Mouse (Mus musculus) ES-E14 (cell line): ENCODE results near the gene Oas1c. TPM values are rescaled to one million over a fixed set of nuclear protein-coding genes. Genes with fewer than 3 reads are reported as not detected.

Source experiments
- DNase-seq: peaks from one replicate; pipeline ENCODE4 v3.0.0-alpha.2; 2013; ENCODE audit warnings: low read depth, low spot score
- H3K27ac ChIP-seq: 2 replicates; pipeline ENCODE4 v1.5.1; 2012; ENCODE audit warnings: low read depth, mild to moderate bottlenecking, low read length, moderate library complexity, mixed read lengths; ENCODE audit not compliant: poor library complexity, insufficient read depth, severe bottlenecking
- H3K36me3 ChIP-seq: 2 replicates; pipeline ENCODE4 v1.6.1; 2012; ENCODE audit warnings: mild to moderate bottlenecking, low read length, moderate library complexity, mixed read lengths; ENCODE audit not compliant: control insufficient read depth, poor library complexity, insufficient read depth, severe bottlenecking
- H3K4me1 ChIP-seq, 2 experiments: fragments of 150-350 bp in 1 of 2; sonication (generic) in 1 of 2; 2 replicates each; pipeline ENCODE4 v1.6.1; 2012; ENCODE audit warnings: low read length in 2 of 2, mild to moderate bottlenecking in 1 of 2, mixed read lengths in 1 of 2; ENCODE audit not compliant: control insufficient read depth in 2 of 2, insufficient read depth in 2 of 2, poor library complexity in 1 of 2
- H3K4me3 ChIP-seq, 2 experiments: fragments of 150-350 bp in 1 of 2; sonication (generic) in 1 of 2; 2 replicates each; pipeline ENCODE4 v1.5.1; 2012; ENCODE audit warnings: low read length in 2 of 2, low read depth in 1 of 2, mild to moderate bottlenecking in 1 of 2, mixed read lengths in 1 of 2; ENCODE audit not compliant: insufficient read depth in 1 of 2, poor library complexity in 1 of 2, severe bottlenecking in 1 of 2
- H3K9ac ChIP-seq: 2 replicates; pipeline ENCODE4 v1.6.1; 2012; ENCODE audit warnings: low read depth, mild to moderate bottlenecking, low read length, mixed read lengths; ENCODE audit not compliant: poor library complexity, insufficient read depth, severe bottlenecking
- H3K9me3 ChIP-seq: fragments of 150-350 bp; sonication (generic); 2 replicates; pipeline ENCODE4 v1.6.1; 2012; ENCODE audit warnings: low read depth, mild to moderate bottlenecking, low read length; ENCODE audit not compliant: control insufficient read depth, insufficient read depth
- CHD2 ChIP-seq: IDR thresholded peaks from 2 replicates; pipeline ENCODE4 v1.6.1; 2014; ENCODE audit warnings: mild to moderate bottlenecking, low read depth, low read length, inconsistent platforms
- HCFC1 ChIP-seq: IDR thresholded peaks from 2 replicates; pipeline ENCODE4 v1.6.1; 2012; ENCODE audit warnings: low read length, inconsistent platforms, borderline replicate concordance; ENCODE audit not compliant: insufficient read depth
- MAFK ChIP-seq: IDR thresholded peaks from 2 replicates; pipeline ENCODE4 v1.6.1; 2014; ENCODE audit warnings: mild to moderate bottlenecking, low read depth, low read length, inconsistent platforms; ENCODE audit not compliant: insufficient read depth
- ZC3H11A ChIP-seq: IDR thresholded peaks from 2 replicates; pipeline ENCODE4 v1.6.1; 2012; ENCODE audit warnings: low read depth, mild to moderate bottlenecking, inconsistent platforms, low read length, borderline replicate concordance
- ZNF384 ChIP-seq: IDR thresholded peaks from 2 replicates; pipeline ENCODE4 v1.6.1; 2012; ENCODE audit warnings: low read depth, low read length, inconsistent platforms
- in situ Hi-C, 2 experiments: fragments of 600-800 bp; cut with MboI; formaldehyde crosslinking; loops; one replicate each; pipeline ENCODE4 v1.15.1; 2025; ENCODE audit warnings: low sequenced_read_pairs in 2 of 2, inconsistent platforms in 1 of 2; ENCODE audit not compliant: unreplicated experiment in 2 of 2
- total RNA-seq: library from RNA; depleted of rRNA; stranded (reverse); fragments of 300-350 nt; gene quantifications from 2 replicates; pipeline ENCODE4 v1.2.3, GENCODE M21; 2012

Gene Oas1c
- total RNA-seq, 1 experiment: 1.2 TPM

DNA sequence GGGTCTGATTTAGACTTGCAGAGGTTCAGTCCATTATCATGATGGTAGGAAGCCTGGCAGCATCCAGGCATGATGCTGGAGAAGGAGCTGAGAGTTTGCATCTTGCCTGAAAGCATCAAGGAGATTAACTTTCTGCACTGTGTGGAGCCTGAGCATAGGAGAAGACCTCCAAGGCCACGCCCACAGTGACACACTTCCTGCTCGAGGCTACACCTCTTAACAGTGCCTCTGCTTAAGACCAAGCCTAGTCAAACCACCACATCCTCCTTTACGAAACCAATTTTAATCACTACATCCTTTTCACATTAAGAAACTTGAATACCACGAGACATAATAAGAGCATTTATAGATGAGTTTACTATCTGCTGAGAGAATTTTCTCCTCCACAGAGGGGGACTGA lies 18.7 kb upstream of the Oas1c start:
- DNase-seq: no peak

DNA sequence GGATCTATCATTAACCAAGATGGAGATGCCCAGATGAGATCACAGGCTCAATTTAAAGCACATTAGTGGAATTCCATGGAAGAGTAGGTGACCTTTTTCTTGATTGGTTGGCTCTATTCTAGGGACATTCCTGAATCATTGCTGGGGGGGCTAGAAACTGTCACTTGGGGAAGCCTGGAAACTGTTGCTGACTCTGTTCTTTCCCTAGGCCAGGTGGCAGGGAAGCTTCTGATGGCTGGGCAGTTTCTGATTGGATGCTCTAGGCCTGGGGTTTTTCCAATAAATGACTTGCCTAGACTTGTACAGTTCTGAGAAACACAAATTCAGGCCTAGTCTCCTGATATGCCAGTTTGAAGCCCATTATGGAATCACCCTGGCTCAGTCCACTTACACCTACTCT lies 6.7 kb upstream of the Oas1c start:
- no peak overlapping the region for H3K4me3 ChIP-seq
- no peaks in the 10 kb centered on the region for H3K4me1 ChIP-seq
- no peak for TF ChIP-seq ZC3H11A
- TF ChIP-seq HCFC1: no peak
- no peak for TF ChIP-seq MAFK
- no peak for TF ChIP-seq ZNF384
- TF ChIP-seq CHD2: no peak
- H3K27ac ChIP-seq: no peak overlapping the region
- in situ Hi-C loops: no loop called here
- H3K36me3 ChIP-seq: no peaks in the 10 kb centered on the region
- no peak overlapping the region for H3K9ac ChIP-seq
- no peaks in the 10 kb centered on the region for H3K9me3 ChIP-seq
- no peak for DNase-seq

More for the DNA sequence above, 18.7 kb upstream of the Oas1c start:
- TF ChIP-seq ZC3H11A: no peak
- no peak for TF ChIP-seq CHD2
- no peak for TF ChIP-seq MAFK
- no peak for TF ChIP-seq HCFC1
- TF ChIP-seq ZNF384: no peak
- in situ Hi-C loops: no loop called here
- Histone ChIP-seq H3K9ac (no peak overlapping the region), H3K4me1 (no peaks in the 10 kb centered on the region), H3K36me3 (no peaks in the 10 kb centered on the region), H3K27ac (no peak overlapping the region), H3K4me3 (no peak overlapping the region), H3K9me3 (peaks cover 5% of the 10 kb centered on the region; the same call in 1 of the 2 replicates)

- H3K27ac ChIP-seq: no peak overlapping the region
- peaks cover 0 to 5% of the 10 kb centered on the region in 2 experiments; a peak in 1 of 4 replicates for H3K4me1 ChIP-seq
- DNase-seq: peak; percentile 47
- H3K36me3 ChIP-seq: no peaks in the 10 kb centered on the region
- no peak overlapping the region for H3K9ac ChIP-seq
- TF ChIP-seq CHD2 (no peak), ZC3H11A (no peak), ZNF384 (no peak), MAFK (no peak), HCFC1 (no peak)
- no peaks in the 10 kb centered on the region for H3K9me3 ChIP-seq
- in situ Hi-C loops: no loop called here
- no peak overlapping the region for H3K4me3 ChIP-seq
These were observed 3.6 kb upstream of the Oas1c start for GRCm38 (mm10) chr5:120815949-120816348.

- TF ChIP-seq CHD2 (no peak), ZNF384 (no peak), ZC3H11A (no peak), HCFC1 (no peak), MAFK (no peak)
- Histone ChIP-seq H3K4me1 (peaks cover 4 to 11% of the 10 kb centered on the region in 2 experiments; a peak in 2 of 4 replicates), H3K9me3 (no peaks in the 10 kb centered on the region), H3K9ac (no peak overlapping the region), H3K4me3 (peak overlapping the region in 1 of 2 experiments; percentile 59; a peak in 2 of 4 replicates), H3K36me3 (no peaks in the 10 kb centered on the region), H3K27ac (no peak overlapping the region)
- DNase-seq: no peak
- in situ Hi-C loops: no loop called here
These were observed 709 bp upstream of the Oas1c start for GRCm38 (mm10) chr5:120813023-120813422.

GRCm38 (mm10) chr5:120809171-120809570 lies 3.1 kb downstream of the Oas1c start:
- peaks cover 4 to 11% of the 10 kb centered on the region in 2 experiments; a peak in 2 of 4 replicates for H3K4me1 ChIP-seq
- H3K9ac ChIP-seq: no peak overlapping the region
- H3K4me3 ChIP-seq: no peak overlapping the region
- no peak for TF ChIP-seq ZNF384
- TF ChIP-seq ZC3H11A: no peak
- no peak for TF ChIP-seq HCFC1
- TF ChIP-seq CHD2: no peak
- no peak for TF ChIP-seq MAFK
- H3K27ac ChIP-seq: no peak overlapping the region
- in situ Hi-C loops: no loop called here
- DNase-seq: no peak
- no peaks in the 10 kb centered on the region for H3K36me3 ChIP-seq
- H3K9me3 ChIP-seq: no peaks in the 10 kb centered on the region
